Mouse (Mus musculus) embryonic facial prominence, embryonic 10.5 days (tissue): ENCODE results near the gene Usp16. TPM values are rescaled to one million over a fixed set of nuclear protein-coding genes. Genes with fewer than 3 reads are reported as not detected.

ENCODE experiments used
- DNase-seq: peaks from one replicate; pipeline ENCODE4 v3.0.0-alpha.2; 2017; ENCODE audit warnings: low spot score
- H3K27ac ChIP-seq: fragments of 300-500 bp; sonication (generic); replicated peaks from 2 replicates; pipeline ENCODE4 v1.5.1; 2016; ENCODE audit warnings: mild to moderate bottlenecking
- H3K27me3 ChIP-seq: fragments of 300-500 bp; sonication (generic); replicated peaks from 2 replicates; pipeline ENCODE4 v1.6.1; 2016; ENCODE audit warnings: low read depth, mild to moderate bottlenecking; ENCODE audit not compliant: poor library complexity, severe bottlenecking
- H3K36me3 ChIP-seq: fragments of 300-500 bp; sonication (generic); replicated peaks from 2 replicates; pipeline ENCODE4 v1.6.1; 2016; ENCODE audit warnings: mild to moderate bottlenecking, moderate library complexity
- H3K4me1 ChIP-seq: fragments of 300-500 bp; sonication (generic); 2 replicates; pipeline ENCODE4 v1.6.1; 2016
- H3K4me3 ChIP-seq: fragments of 300-500 bp; sonication (generic); 2 replicates; pipeline ENCODE4 v1.5.1; 2016; ENCODE audit warnings: mild to moderate bottlenecking, moderate library complexity
- H3K9me3 ChIP-seq: fragments of 300-500 bp; sonication (generic); 2 replicates; pipeline ENCODE4 v1.6.1; 2016; ENCODE audit warnings: mild to moderate bottlenecking
- WGBS: fragments of 180-500 bp; shearing (Covaris S2); methylation state at CpG from one replicate; pipeline ENCODE4 v1.1.7; 2016; 5-methylcytosine and 5-hydroxymethylcytosine counted together
- polyA plus RNA-seq: library from polyadenylated mRNA; unstranded; fragments of >200 nt; fragmentation: Nextera tagmentation; extraction: Ambion mirVana; gene quantifications from 2 replicates; pipeline ENCODE4 v1.2.1, GENCODE M21; 2016

Gene Usp16
- polyA plus RNA-seq, 1 experiment from 2014 or later = 42.8 TPM

GRCm38 (mm10) chr16:87494955-87495655 lies 40.6 kb downstream of the Usp16 start:
- Histone ChIP-seq H3K9me3 (no peaks in the 10 kb centered on the region), H3K4me3 (peak overlapping the region; percentile 94), H3K4me1 (peaks cover 17% of the 10 kb centered on the region), H3K36me3 (peaks cover 43% of the 10 kb centered on the region), H3K27ac (peak overlapping the region; percentile 97), H3K27me3 (no peaks in the 10 kb centered on the region)
- no peak for DNase-seq
- under 1% methylated on average over 39 of the region's 39 CpGs for WGBS

GRCm38 (mm10) chr16:87495716-87496447 lies 41.4 kb downstream of the Usp16 start, which contains the start of gene Cct8:
Cct8 (minus strand) TSS chr16:87495873.
- no peaks in the 10 kb centered on the region for H3K27me3 ChIP-seq
- peaks cover 35% of the 10 kb centered on the region for H3K36me3 ChIP-seq
- H3K9me3 ChIP-seq = no peaks in the 10 kb centered on the region
- peak within 1 kb of the TSS; percentile 94 for H3K4me3 ChIP-seq
- peak; percentile 98 for DNase-seq
- peak within 1 kb of the TSS; percentile 97 for H3K27ac ChIP-seq
- WGBS = under 1% methylated on average over 48 of the region's 48 CpGs
- peaks cover 17% of the 10 kb centered on the region for H3K4me1 ChIP-seq

- Histone ChIP-seq H3K4me3 (peak overlapping the region; percentile 94), H3K9me3 (no peaks in the 10 kb centered on the region), H3K36me3 (peaks cover 26% of the 10 kb centered on the region), H3K27ac (peak overlapping the region; percentile 97; the same call in 1 of the 2 replicates), H3K27me3 (no peaks in the 10 kb centered on the region), H3K4me1 (peaks cover 23% of the 10 kb centered on the region)
- 94% methylated on average over 2 of the region's 2 CpGs for WGBS
- no peak for DNase-seq
Measured at GRCm38 (mm10) chr16:87496728-87497127, 42.2 kb downstream of the Usp16 start.

- no peaks in the 10 kb centered on the region for H3K9me3 ChIP-seq
- WGBS = 90% methylated on average over 6 of the region's 6 CpGs
- peak overlapping the region; percentile 94; the same call in 1 of the 2 replicates for H3K4me3 ChIP-seq
- no peak overlapping the region for H3K27ac ChIP-seq
- H3K4me1 ChIP-seq = peaks cover 25% of the 10 kb centered on the region
- no peaks in the 10 kb centered on the region for H3K27me3 ChIP-seq
- no peak for DNase-seq
- peaks cover 22% of the 10 kb centered on the region for H3K36me3 ChIP-seq
Measured at GRCm38 (mm10) chr16:87497171-87497570, 42.7 kb downstream of the Usp16 start.

GRCm38 (mm10) chr16:87499556-87499955 lies 45.1 kb downstream of the Usp16 start:
- whole genome bisulfite sequencing = 58% methylated on average over 6 of the region's 6 CpGs
- no peaks in the 10 kb centered on the region for H3K27me3 ChIP-seq
- H3K4me3 ChIP-seq = no peak overlapping the region
- H3K27ac ChIP-seq = no peak overlapping the region
- H3K36me3 ChIP-seq = no peaks in the 10 kb centered on the region
- DNase-seq = no peak
- H3K4me1 ChIP-seq = peaks cover 20% of the 10 kb centered on the region
- H3K9me3 ChIP-seq = no peaks in the 10 kb centered on the region

GRCm38 (mm10) chr16:87501304-87502078 lies 47.0 kb downstream of the Usp16 start:
- Histone ChIP-seq H3K4me1 (peaks cover 16% of the 10 kb centered on the region), H3K9me3 (no peaks in the 10 kb centered on the region), H3K4me3 (no peak overlapping the region), H3K27ac (no peak overlapping the region), H3K27me3 (no peaks in the 10 kb centered on the region), H3K36me3 (no peaks in the 10 kb centered on the region)
- 53% methylated on average over 13 of the region's 13 CpGs for WGBS
- DNase-seq = peak; percentile 25

GRCm38 (mm10) chr16:87511706-87512105 lies 57.2 kb downstream of the Usp16 start:
- H3K27me3 ChIP-seq = no peaks in the 10 kb centered on the region
- H3K36me3 ChIP-seq = no peaks in the 10 kb centered on the region
- H3K4me1 ChIP-seq = 0 out of 2 replicates have a peak, but pooled peaks cover 4% of the 10 kb centered on the region
- H3K4me3 ChIP-seq = no peak overlapping the region
- no peaks in the 10 kb centered on the region for H3K9me3 ChIP-seq
- no peak overlapping the region for H3K27ac ChIP-seq
- 80% methylated on average over 5 of the region's 5 CpGs for WGBS
- no peak for DNase-seq

GRCm38 (mm10) chr16:87512331-87512730 lies 57.8 kb downstream of the Usp16 start:
- no peak for DNase-seq
- Histone ChIP-seq H3K27ac (no peak overlapping the region), H3K27me3 (no peaks in the 10 kb centered on the region), H3K9me3 (no peaks in the 10 kb centered on the region), H3K4me3 (no peak overlapping the region), H3K36me3 (no peaks in the 10 kb centered on the region), H3K4me1 (0 out of 2 replicates have a peak, but pooled peaks cover 3% of the 10 kb centered on the region)
- 92% methylated on average over 14 of the region's 14 CpGs for WGBS

GRCm38 (mm10) chr16:87524228-87524627 lies 69.7 kb downstream of the Usp16 start:
- H3K27ac ChIP-seq = no peak overlapping the region
- H3K27me3 ChIP-seq = no peaks in the 10 kb centered on the region
- WGBS = 86% methylated on average over 5 of the region's 5 CpGs
- peaks cover 17% of the 10 kb centered on the region for H3K4me1 ChIP-seq
- no peak for DNase-seq
- no peaks in the 10 kb centered on the region for H3K9me3 ChIP-seq
- H3K4me3 ChIP-seq = no peak overlapping the region
- H3K36me3 ChIP-seq = no peaks in the 10 kb centered on the region

GRCm38 (mm10) chr16:87527553-87528249 lies 73.2 kb downstream of the Usp16 start:
- 67% methylated on average over 8 of the region's 8 CpGs for WGBS
- no peak overlapping the region for H3K4me3 ChIP-seq
- H3K36me3 ChIP-seq = no peaks in the 10 kb centered on the region
- H3K27ac ChIP-seq = peak overlapping the region; percentile 61; the same call in 1 of the 2 replicates
- no peak for DNase-seq
- H3K9me3 ChIP-seq = no peaks in the 10 kb centered on the region
- peaks cover 17% of the 10 kb centered on the region for H3K4me1 ChIP-seq
- H3K27me3 ChIP-seq = no peaks in the 10 kb centered on the region

- H3K4me3 ChIP-seq = no peak overlapping the region
- no peak for DNase-seq
- no peaks in the 10 kb centered on the region for H3K36me3 ChIP-seq
- H3K27me3 ChIP-seq = no peaks in the 10 kb centered on the region
- H3K9me3 ChIP-seq = no peaks in the 10 kb centered on the region
- WGBS = 64% methylated on average over 10 of the region's 10 CpGs
- no peak overlapping the region for H3K27ac ChIP-seq
- H3K4me1 ChIP-seq = peaks cover 17% of the 10 kb centered on the region
Measured at GRCm38 (mm10) chr16:87528755-87529154, 74.3 kb downstream of the Usp16 start.
